Mouse (Mus musculus) hindbrain, postnatal 0 days (tissue): ENCODE results near the gene Mcub. TPM values are rescaled to one million over a fixed set of nuclear protein-coding genes. Genes with fewer than 3 reads are reported as not detected.

Experiments used
- ATAC-seq: fragments of 200-750 bp; cut with Nextera tagmentation; 2 replicates; pipeline ENCODE4 v1.8.0; 2017; ENCODE audit warnings: mild to moderate bottlenecking, moderate TSS enrichment, moderate library complexity
- DNase-seq: peaks from one replicate; pipeline ENCODE4 v3.0.0-alpha.2; 2015; ENCODE audit warnings: low spot score
- H3K27ac ChIP-seq: fragments of 300-500 bp; sonication (generic); 2 replicates; pipeline ENCODE4 v1.5.1; 2014; ENCODE audit warnings: mild to moderate bottlenecking
- H3K27me3 ChIP-seq: fragments of 300-500 bp; sonication (generic); 2 replicates; pipeline ENCODE4 v1.6.1; 2014; ENCODE audit warnings: low read length, mixed read lengths; ENCODE audit not compliant: insufficient read depth
- H3K36me3 ChIP-seq: fragments of 300-500 bp; sonication (generic); 2 replicates; pipeline ENCODE4 v1.6.1; 2014; ENCODE audit warnings: low read length, mixed read lengths; ENCODE audit not compliant: insufficient read depth
- H3K4me1 ChIP-seq: fragments of 300-500 bp; sonication (generic); 2 replicates; pipeline ENCODE4 v1.6.1; 2014; ENCODE audit warnings: antibody characterized with exemption, low read length, mixed read lengths; ENCODE audit not compliant: insufficient read depth
- H3K4me2 ChIP-seq: fragments of 300-500 bp; sonication (generic); 2 replicates; pipeline ENCODE4 v1.6.1; 2014; ENCODE audit warnings: low read depth, mild to moderate bottlenecking, low read length, moderate library complexity, mixed read lengths
- H3K4me3 ChIP-seq: fragments of 300-500 bp; sonication (generic); 2 replicates; pipeline ENCODE4 v1.5.1; 2014; ENCODE audit warnings: low read length
- H3K9ac ChIP-seq: fragments of 300-500 bp; sonication (generic); replicated peaks from 2 replicates; pipeline ENCODE4 v1.6.1; 2014; ENCODE audit warnings: mild to moderate bottlenecking, low read length, moderate library complexity, mixed read lengths
- H3K9me3 ChIP-seq: fragments of 300-500 bp; sonication (generic); 2 replicates; pipeline ENCODE4 v1.6.1; 2016; ENCODE audit warnings: low read length, mixed read lengths
- CTCF ChIP-seq: IDR thresholded peaks from 2 replicates; pipeline ENCODE4 v1.5.1; 2016; ENCODE audit warnings: antibody characterized with exemption, control low read depth, low read depth
- WGBS: fragments of 180-500 bp; shearing (Covaris S2); extraction: QIAGEN DNeasy Blood & Tissue Kit; methylation state at CpG from one replicate; pipeline ENCODE4 v1.1.7; 2014; 5-methylcytosine and 5-hydroxymethylcytosine counted together
- polyA plus RNA-seq: library from polyadenylated mRNA; unstranded; fragments of >200 nt; fragmentation: Nextera tagmentation; extraction: Ambion mirVana; gene quantifications from 2 replicates; pipeline ENCODE4 v1.2.1, GENCODE M21; 2015
- total RNA-seq: library from RNA; depleted of rRNA; stranded (reverse); fragments of >200 nt; gene quantifications from 2 replicates; pipeline ENCODE4 v1.2.3, GENCODE M21; 2014

Gene Mcub
- total and polyA plus RNA-seq, 2 experiments from 2014 or later: 3.4 to 6.6 TPM

- no peak for TF ChIP-seq CTCF
- H3K27me3 ChIP-seq: no peaks in the 10 kb centered on the region
- H3K4me1 ChIP-seq: no peaks in the 10 kb centered on the region
- H3K4me3 ChIP-seq: no peak overlapping the region
- H3K9me3 ChIP-seq: no peaks in the 10 kb centered on the region
- DNase-seq: no peak
- H3K9ac ChIP-seq: no peak overlapping the region
- no peak for ATAC-seq
- H3K4me2 ChIP-seq: no peak overlapping the region
- H3K36me3 ChIP-seq: no peaks in the 10 kb centered on the region
- 81% methylated on average over 4 of the region's 4 CpGs for WGBS
- H3K27ac ChIP-seq: no peak overlapping the region
Observed at GRCm38 (mm10) chr3:129953296-129953695, 16.7 kb downstream of the Mcub start.

GRCm38 (mm10) chr3:129949158-129949773, 20.7 kb downstream of the Mcub start:
- Histone ChIP-seq H3K9me3 (no peaks in the 10 kb centered on the region), H3K27me3 (no peaks in the 10 kb centered on the region), H3K4me2 (no peak overlapping the region), H3K9ac (no peak overlapping the region), H3K4me1 (no peaks in the 10 kb centered on the region), H3K36me3 (no peaks in the 10 kb centered on the region), H3K4me3 (no peak overlapping the region), H3K27ac (no peak overlapping the region)
- no peak for TF ChIP-seq CTCF
- 85% methylated on average over 5 of the region's 5 CpGs for WGBS
- no peak for ATAC-seq
- DNase-seq: no peak

- no peak for TF ChIP-seq CTCF
- Histone ChIP-seq H3K4me1 (no peaks in the 10 kb centered on the region), H3K9ac (no peak overlapping the region), H3K27ac (no peak overlapping the region), H3K4me3 (no peak overlapping the region), H3K4me2 (no peak overlapping the region), H3K27me3 (no peaks in the 10 kb centered on the region), H3K36me3 (no peaks in the 10 kb centered on the region), H3K9me3 (no peaks in the 10 kb centered on the region)
- no peak for ATAC-seq
- WGBS: 94% methylated on average over 5 of the region's 5 CpGs
- DNase-seq: no peak
Observed at GRCm38 (mm10) chr3:129948359-129948758, 21.6 kb downstream of the Mcub start.

GRCm38 (mm10) chr3:129946217-129946914, 23.6 kb downstream of the Mcub start:
- Histone ChIP-seq H3K4me1 (no peaks in the 10 kb centered on the region), H3K4me3 (no peak overlapping the region), H3K4me2 (no peak overlapping the region), H3K36me3 (no peaks in the 10 kb centered on the region), H3K9ac (no peak overlapping the region), H3K27me3 (no peaks in the 10 kb centered on the region), H3K9me3 (no peaks in the 10 kb centered on the region), H3K27ac (no peak overlapping the region)
- no peak for ATAC-seq
- TF ChIP-seq CTCF: no peak
- DNase-seq: no peak
- 78% methylated on average over 5 of the region's 5 CpGs for WGBS

GRCm38 (mm10) chr3:129943813-129944212, 26.2 kb downstream of the Mcub start:
- no peak for ATAC-seq

GRCm38 (mm10) chr3:129941291-129941690, 28.7 kb downstream of the Mcub start:
- no peak for TF ChIP-seq CTCF
- ATAC-seq (no peak), DNase-seq (no peak)
- no peak overlapping the region for H3K9ac ChIP-seq
- no peak overlapping the region for H3K4me3 ChIP-seq
- WGBS: 100% methylated on average over 1 of the region's 1 CpGs
- H3K36me3 ChIP-seq: no peaks in the 10 kb centered on the region
- no peaks in the 10 kb centered on the region for H3K4me1 ChIP-seq
- no peaks in the 10 kb centered on the region for H3K27me3 ChIP-seq
- H3K9me3 ChIP-seq: no peaks in the 10 kb centered on the region
- H3K27ac ChIP-seq: no peak overlapping the region
- no peak overlapping the region for H3K4me2 ChIP-seq

More at GRCm38 (mm10) chr3:129943813-129944212, 26.2 kb downstream of the Mcub start:
- 87% methylated on average over 4 of the region's 4 CpGs for WGBS
- Histone ChIP-seq H3K27ac (no peak overlapping the region), H3K27me3 (no peaks in the 10 kb centered on the region), H3K4me2 (no peak overlapping the region), H3K9ac (no peak overlapping the region), H3K9me3 (no peaks in the 10 kb centered on the region), H3K4me1 (no peaks in the 10 kb centered on the region), H3K36me3 (no peaks in the 10 kb centered on the region), H3K4me3 (no peak overlapping the region)
- DNase-seq: no peak
- no peak for TF ChIP-seq CTCF

GRCm38 (mm10) chr3:129940780-129941179, 29.2 kb downstream of the Mcub start:
- ATAC-seq: no peak
- no peak for DNase-seq
- Histone ChIP-seq H3K36me3 (no peaks in the 10 kb centered on the region), H3K27me3 (no peaks in the 10 kb centered on the region), H3K9me3 (no peaks in the 10 kb centered on the region), H3K9ac (no peak overlapping the region), H3K4me2 (no peak overlapping the region), H3K27ac (no peak overlapping the region), H3K4me1 (no peaks in the 10 kb centered on the region), H3K4me3 (no peak overlapping the region)
- WGBS: 93% methylated on average over 2 of the region's 2 CpGs
- no peak for TF ChIP-seq CTCF
